Mouse (Mus musculus) liver, embryonic 14.5 days (tissue): ENCODE results near the gene 4931428L18Rik.

Experiments used
- CTCF ChIP-seq: IDR thresholded peaks from 2 replicates; pipeline ENCODE4 v1.5.1; 2016; ENCODE audit warnings: antibody characterized with exemption, low read depth, control low read depth
- EP300 ChIP-seq: IDR thresholded peaks from 2 replicates; pipeline ENCODE4 v1.6.1; 2016; ENCODE audit warnings: antibody characterized with exemption, low read depth

DNA sequence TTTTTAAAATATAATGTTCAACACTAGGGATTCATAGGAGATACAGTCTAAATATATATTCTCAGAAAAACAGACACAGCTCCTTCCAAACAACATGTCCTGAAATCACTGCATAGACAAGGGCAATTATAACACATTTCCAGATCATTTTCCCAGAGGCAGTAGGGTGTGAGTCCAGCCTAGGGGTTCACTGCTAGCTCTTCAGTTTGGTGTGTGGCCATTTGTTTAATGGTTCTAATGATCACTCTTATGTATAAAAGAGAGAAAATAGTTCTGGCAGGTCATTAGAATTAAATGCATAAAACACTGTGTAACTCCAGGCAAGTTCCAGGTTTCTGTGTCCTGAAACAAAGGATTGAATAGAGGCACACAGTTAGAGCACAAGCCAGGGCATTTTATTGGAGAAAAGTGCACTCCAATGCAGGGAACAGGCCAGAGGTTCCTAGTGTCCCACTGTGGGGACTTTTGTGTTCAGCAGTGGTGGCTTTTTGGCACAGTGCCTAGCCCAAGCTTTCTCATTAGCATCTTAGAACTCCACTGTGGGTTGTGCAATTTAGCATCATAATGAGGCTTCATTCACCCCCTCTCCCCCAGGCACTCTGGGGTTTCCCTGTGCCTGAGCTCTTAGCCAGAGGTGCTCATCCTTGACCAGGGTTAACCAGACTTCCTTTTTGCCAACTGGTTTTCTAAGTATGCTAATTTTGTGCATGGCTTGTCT is 11.0 kb upstream of the 4931428L18Rik start:
- TF ChIP-seq CTCF (no peak), EP300 (no peak)
